Mouse (Mus musculus) thymus, adult 18-20 months (tissue): ENCODE results near the gene Ccs.
A peak's percentile ranks its signal among the peaks of the same experiment; 100 is the strongest.
"Not testable (repeated sequence)": the region's sequence is repeated elsewhere in the genome, so short reads cannot be mapped to it uniquely, and the experiment has no call there.

Experiments used
- DNase-seq, 2 experiments: peaks; one replicate each; pipeline ENCODE4 v3.0.0; 2022; ENCODE audit warnings: mixed read lengths in 2 of 2

Gene Ccs

GRCm38 (mm10) chr19:4833977-4834376 lies 5.2 kb downstream of the Ccs start:
- no peak for DNase-seq

GRCm38 (mm10) chr19:4829156-4829555 lies 10.0 kb downstream of the Ccs start:
- no peak for DNase-seq

GRCm38 (mm10) chr19:4828444-4829114 lies 10.6 kb downstream of the Ccs start:
- DNase-seq = no peak

DNA sequence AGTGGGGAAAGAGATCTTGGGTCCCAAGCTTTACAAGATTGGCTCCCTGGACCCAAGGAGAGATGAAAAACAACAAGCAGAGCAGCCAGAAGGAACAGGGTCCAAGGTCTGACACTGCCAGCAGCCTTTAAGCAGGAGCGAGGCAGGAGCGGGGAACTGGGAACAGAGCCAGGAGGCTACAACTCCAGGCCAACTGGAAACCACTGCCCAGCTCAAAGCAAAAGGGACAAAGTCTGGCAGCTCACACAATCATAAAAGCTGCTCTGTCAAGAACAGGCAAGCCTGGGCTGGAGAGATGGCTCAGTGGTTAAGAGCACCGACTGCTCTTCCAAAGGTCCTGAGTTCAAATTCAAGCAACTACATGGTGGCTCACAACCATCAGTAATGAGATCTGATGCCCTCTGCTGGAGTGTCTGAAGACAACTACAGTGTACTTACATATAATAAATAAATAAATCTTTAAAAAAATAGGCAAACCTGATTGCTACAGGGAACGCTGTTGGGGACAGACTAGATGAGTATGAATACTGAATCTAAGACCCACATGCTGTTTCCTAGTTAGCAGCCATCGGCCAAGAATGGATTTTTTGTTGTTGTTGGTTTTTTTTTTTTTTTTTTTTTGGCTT lies 18.3 kb downstream of the Ccs start:
- no peak for DNase-seq

GRCm38 (mm10) chr19:4817182-4817835 lies 21.8 kb downstream of the Ccs start:
- no peak for DNase-seq

GRCm38 (mm10) chr19:4813015-4813414 lies 26.1 kb downstream of the Ccs start:
- DNase-seq = no peak

DNA sequence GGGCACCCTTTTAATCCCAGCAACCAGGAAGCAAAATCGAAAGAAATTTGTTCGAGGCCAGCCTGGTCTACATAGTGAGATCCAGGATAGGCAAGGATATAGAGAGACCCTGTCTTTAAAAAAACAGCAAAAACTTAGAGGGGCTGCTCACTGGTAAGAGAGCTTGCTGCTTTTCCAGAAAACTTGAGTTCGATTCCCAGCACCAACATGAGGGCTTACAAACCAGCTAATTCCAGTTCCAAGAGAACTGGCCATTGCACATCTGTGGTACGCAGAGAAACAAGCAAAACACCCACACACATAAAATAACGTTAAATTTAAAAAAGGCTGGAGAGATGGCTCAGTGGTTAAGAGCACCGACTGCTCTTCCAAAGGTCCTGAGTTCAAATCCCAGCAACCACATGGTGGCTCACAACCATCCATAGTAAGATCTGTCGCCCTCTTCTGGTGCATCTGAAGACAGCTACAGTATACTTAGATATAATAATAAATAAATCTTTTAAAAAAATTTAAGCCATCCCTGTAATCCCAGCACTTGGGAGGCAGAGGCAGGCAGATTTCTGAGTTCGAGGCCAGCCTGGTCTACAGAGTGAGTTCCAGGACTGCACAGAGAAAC lies 26.7 kb downstream of the Ccs start:
- DNase-seq = not testable (repeated sequence)

- no peak for DNase-seq
Observed at GRCm38 (mm10) chr19:4811909-4812242, 27.3 kb downstream of the Ccs start.

DNA sequence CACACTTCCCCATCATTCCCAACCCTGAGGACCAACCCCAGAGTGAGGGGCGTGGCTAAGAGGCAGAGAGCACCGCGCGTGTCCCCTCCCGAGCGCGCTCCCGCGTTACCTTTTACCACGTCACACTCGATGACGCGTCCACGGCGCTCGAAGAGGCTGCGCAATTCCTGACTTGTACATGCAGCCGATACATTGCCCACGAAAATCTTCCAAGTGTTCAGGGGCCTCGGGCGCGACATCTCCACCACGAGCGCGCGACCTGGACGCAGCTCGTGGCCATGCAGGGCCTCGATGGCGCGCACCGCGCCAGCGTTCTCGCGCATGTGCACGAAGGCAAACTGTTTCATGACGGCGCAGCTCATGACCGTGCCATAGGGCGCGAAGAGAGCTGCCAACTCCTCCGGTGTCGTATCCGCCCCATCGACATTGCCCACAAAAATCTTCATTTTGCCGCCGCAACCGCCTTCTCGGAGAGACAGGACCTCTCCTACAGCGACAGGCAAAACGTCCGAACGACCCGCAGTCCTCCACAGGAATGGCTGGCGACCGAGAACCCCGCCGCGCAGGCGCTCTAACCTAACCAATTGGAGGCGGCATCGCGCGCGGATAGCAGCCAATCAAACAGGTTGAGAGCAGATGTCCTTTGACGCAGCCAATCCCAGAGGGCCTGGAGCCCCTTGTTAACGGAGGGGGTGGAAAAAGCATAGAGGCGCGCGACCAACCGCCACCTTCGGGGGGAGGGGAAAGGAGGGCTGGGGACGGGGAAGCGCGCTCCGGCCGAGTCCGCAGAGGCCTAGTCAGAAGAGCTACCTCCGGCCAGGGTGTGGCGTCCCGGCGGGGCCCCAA lies 27.8 kb downstream of the Ccs start, which contains the start of the genes Gm21992 and Rbm14:
TSS of gene Gm21992 (minus strand) at position 550 of the 846 bp plus-strand sequence.
TSS of gene Rbm14 (minus strand) at position 572 of the 846 bp plus-strand sequence.
- DNase-seq = peak; percentile 98

DNA sequence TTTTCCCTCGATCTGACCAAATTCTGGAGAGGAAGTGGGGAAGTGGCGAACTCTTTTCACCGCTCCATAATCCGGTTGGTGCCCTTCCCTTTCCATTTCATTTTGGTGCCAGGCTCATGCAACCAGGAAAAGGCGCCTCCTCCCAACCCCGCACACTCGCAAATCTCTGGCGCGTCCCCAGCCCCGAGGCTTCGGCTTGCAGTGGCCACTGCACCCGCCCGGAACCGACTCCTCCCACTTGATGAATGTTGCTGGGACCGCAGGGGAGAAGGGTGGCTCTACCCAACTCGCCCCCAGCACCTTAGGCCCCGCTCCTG lies 28.4 kb downstream of the Ccs start:
- no peak for DNase-seq

DNA sequence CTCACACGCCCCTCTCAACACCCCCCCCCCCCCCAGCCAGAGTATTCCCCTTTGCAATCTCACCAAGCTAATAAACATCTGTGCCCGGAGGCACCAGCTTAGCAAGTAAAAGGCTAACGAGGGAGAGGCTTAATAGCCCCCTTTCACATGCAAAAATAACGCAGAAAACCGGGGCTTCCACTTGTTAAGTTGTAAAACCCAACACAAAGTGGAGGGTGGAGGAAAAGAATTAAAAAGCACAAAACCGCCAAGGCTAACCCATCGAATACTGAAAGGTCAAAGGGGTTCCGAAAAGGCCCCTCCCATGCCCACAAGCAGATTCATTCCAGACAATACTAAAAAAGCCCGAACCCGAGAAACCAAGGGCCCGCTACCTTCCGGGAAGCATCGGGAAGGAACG lies 28.8 kb downstream of the Ccs start:
- no peak for DNase-seq

- DNase-seq = no peak
Observed at GRCm38 (mm10) chr19:4803283-4803682, 35.8 kb downstream of the Ccs start.

DNA sequence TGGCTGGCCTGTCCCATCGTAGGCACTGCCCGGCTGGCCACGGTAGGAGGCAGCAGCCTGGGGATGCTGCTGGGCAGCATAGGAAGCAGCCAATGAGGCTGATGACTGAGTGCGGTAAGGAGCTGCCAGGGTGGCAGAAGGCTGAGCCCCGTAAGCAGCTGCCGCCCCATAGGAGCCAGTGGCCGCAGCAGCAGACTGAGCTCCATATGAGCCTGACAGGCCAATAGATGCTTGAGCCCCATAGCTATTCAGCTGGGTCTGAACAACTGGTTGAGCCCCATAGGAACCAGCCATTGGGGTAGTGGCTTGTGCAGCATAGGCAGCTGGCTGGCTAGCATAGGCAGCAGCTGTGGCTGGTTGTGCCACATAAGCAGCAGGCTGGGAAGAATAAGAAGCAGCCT lies 36.4 kb downstream of the Ccs start:
- no peak for DNase-seq

- no peak for DNase-seq
Observed at GRCm38 (mm10) chr19:4799083-4799482, 40.0 kb downstream of the Ccs start.

DNA sequence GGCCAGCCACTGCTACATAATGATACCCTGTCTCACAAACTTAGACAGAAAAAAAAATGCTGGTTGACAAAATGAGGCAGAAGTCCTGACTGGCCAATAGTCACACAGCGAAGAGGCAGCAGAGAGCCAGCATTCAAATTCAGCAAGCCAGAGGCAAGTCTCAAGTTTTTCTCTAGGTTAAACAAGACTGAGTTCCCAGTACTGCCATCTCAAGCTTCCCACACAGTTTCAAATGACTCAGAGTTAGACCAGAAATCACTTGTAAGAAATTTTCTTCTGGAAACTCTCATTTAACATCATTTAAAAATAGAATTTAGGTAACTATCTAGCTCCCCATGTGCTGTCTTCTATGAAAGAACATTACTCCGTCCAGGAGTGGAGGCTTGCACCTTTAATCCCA lies 41.3 kb downstream of the Ccs start:
- no peak for DNase-seq

DNA sequence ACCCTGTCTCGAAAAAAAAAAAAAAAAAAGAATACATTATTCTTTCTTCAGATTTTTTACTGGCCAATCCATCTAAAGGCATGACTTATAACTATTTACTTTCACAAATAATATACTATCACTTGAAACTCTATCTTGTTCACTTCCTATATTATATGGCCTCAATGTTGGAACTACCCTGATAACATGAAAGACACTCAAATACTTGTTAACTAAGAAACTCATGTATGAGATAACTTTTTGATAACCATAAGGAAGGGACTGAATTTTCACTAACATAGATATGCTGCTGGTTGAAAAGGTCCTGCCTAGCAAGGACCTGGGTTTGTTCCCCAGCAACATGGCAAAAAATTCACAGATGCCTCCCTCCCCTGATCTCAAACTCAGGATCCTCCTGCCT lies 43.2 kb downstream of the Ccs start:
- no peak for DNase-seq

DNA sequence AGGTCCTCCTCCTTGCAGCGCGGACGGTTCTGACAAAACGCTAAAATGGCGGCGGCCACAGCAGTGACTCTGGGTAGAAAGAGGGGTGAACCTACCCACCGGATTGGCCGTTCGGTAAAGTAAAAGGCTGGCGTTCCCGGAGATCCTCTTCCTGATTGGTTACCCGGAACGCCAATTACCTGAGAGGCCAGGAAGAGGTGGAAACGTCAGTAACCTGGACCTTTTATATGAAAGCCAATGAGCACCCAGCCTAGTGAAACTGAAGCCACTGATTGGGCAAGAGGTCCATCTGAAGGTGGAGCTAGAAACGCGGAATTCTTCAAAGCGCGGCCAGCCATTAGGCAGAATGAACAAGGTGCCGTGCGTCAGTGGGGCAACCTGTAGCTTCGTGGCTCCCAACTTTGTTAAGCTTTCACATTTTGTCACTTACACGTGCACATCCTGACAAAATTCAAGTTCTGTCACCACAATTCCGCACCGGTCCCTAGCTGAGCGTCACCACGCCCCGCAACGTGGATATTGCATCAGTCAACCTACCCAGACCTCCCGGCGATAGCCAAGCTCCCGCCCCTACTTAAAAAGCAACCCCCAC lies 45.2 kb downstream of the Ccs start, which contains the start of gene Rbm4:
TSS of gene Rbm4 (minus strand) at position 71 of the 592 bp plus-strand sequence.
- DNase-seq = peak; percentile 93 to 99

DNA sequence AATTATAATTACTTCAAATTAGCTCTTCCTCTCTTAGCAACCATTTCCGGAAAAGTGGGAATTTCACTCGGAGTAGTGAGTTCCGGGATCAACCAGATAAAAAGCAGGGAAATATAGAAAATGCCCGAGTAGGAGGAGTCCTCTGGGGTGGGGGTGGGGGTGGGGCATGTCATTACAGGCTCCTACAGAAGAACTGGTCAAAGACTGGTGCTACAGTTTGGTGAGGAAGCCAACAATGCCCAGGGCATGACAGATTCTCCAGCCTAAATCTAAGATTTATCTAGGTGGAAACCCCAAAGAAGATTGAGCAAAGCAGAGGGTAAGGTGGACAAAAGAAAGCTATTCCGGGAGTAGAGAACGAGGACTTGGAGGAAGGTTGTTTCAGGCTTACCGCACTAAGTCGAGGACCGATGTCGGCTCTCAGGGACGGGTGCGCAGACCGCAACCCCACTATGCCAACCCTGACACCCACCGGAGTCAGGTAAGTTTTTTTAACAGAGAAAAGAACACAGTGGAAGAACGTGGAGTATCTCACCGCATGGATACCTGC lies 45.8 kb downstream of the Ccs start:
- no peak for DNase-seq

DNA sequence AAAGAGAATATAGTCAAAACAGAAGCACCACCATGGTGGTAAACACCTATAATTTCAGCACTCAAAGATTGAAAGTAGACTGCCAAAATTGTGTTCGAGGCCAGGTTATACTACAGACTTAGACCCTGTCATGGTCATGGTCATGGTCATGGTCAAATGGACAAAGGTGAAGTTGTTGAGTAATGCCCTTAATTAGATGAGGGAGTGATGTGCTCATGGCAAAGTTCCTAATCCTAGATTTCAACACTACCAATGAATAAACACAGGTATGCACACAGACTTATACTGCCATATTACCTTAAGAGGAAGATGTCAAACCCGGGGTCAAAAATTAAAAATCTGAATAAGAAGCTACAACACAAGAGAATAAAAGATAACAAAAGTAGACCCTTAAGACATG lies 52.8 kb downstream of the Ccs start:
- DNase-seq = no peak

DNA sequence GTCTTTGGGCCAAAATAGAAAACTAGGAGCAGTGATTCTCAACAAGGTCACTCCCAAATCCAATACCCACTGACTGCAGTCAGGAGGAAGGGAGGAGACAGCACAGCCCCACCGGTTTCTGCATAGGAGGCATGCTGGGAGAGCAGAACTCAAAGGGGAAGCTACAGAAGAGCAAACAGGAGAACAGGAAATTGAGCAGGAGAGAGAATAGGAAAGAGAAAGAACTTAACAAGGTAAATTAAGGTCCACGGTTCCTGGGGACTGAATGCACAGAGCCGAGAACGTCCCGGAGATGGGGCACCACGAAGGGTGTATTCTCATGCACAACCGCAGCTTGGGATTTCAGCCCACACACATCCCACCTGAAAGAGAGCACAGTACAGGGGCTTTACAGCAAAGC lies 53.9 kb downstream of the Ccs start:
- DNase-seq = no peak

DNA sequence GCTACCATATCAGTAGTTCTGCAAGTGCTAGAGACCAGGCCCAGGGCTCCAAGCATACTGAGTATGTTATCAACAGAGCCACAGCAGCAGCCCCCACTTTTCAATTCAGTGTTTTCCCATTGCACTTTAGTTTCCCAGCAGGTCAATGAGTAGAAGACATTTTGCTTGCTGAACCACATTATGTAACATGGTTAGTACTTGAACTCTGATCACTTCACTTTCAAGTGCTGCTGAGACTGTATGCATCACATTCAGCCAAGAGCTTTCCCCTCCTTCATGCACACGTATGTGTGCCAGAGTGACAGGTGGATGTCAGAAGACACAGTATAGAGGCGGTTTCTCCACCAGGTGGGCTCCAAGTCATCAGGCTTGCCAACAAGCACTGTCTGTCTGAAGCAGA lies 56.2 kb downstream of the Ccs start:
- no peak for DNase-seq
